Mouse (Mus musculus) heart, embryonic 14.5 days (tissue): Measurements from ENCODE around the gene Runx1. TPM values are rescaled to one million over a fixed set of nuclear protein-coding genes. Genes with fewer than 3 reads are reported as not detected.

Experiments
- ATAC-seq: fragments of 200-750 bp; cut with Nextera tagmentation; 2 replicates; pipeline ENCODE4 v1.8.0; 2017; ENCODE audit warnings: low read depth, moderate TSS enrichment; ENCODE audit not compliant: insufficient number of reproducible peaks, insufficient read depth, low FRiP score
- H3K27ac ChIP-seq, 2 experiments: fragments of 200-500 bp in 1 of 2; fragments of 300-500 bp in 1 of 2; sonication (generic) in 1 of 2; replicated peaks in 1 of 2; 2 replicates each; pipeline ENCODE4 v1.5.1; 2012 to 2014; ENCODE audit warnings: low read depth in 2 of 2, low read length in 2 of 2, control low read depth in 1 of 2, mild to moderate bottlenecking in 1 of 2, mixed read lengths in 1 of 2; ENCODE audit not compliant: control insufficient read depth in 1 of 2, insufficient read depth in 1 of 2
- H3K27me3 ChIP-seq: fragments of 300-500 bp; sonication (generic); 2 replicates; pipeline ENCODE4 v1.6.1; 2014; ENCODE audit warnings: mild to moderate bottlenecking, low read length, control low read depth; ENCODE audit not compliant: control insufficient read depth, insufficient read depth
- H3K36me3 ChIP-seq: fragments of 300-500 bp; sonication (generic); 2 replicates; pipeline ENCODE4 v1.6.1; 2014; ENCODE audit warnings: mild to moderate bottlenecking, control low read depth, low read length, mixed read lengths; ENCODE audit not compliant: control insufficient read depth, insufficient read depth
- H3K4me1 ChIP-seq, 2 experiments: fragments of 200-500 bp in 1 of 2; fragments of 300-500 bp in 1 of 2; sonication (generic) in 1 of 2; 2 replicates each; pipeline ENCODE4 v1.6.1; 2012 to 2014; ENCODE audit warnings: low read length in 2 of 2, control low read depth in 1 of 2, mixed read lengths in 1 of 2; ENCODE audit not compliant: control insufficient read depth in 2 of 2, insufficient read depth in 2 of 2
- H3K4me2 ChIP-seq: fragments of 300-500 bp; sonication (generic); 2 replicates; pipeline ENCODE4 v1.6.1; 2014; ENCODE audit warnings: mild to moderate bottlenecking, low read length
- H3K4me3 ChIP-seq, 2 experiments: fragments of 200-500 bp in 1 of 2; fragments of 300-500 bp in 1 of 2; sonication (generic) in 1 of 2; 2 replicates each; pipeline ENCODE4 v1.5.1; 2012 to 2014; ENCODE audit warnings: low read length in 2 of 2, mild to moderate bottlenecking in 2 of 2, control low read depth in 1 of 2, low read depth in 1 of 2, moderate library complexity in 1 of 2; ENCODE audit not compliant: control insufficient read depth in 1 of 2, insufficient read depth in 1 of 2
- H3K9ac ChIP-seq: fragments of 300-500 bp; sonication (generic); 2 replicates; pipeline ENCODE4 v1.6.1; 2014; ENCODE audit warnings: mild to moderate bottlenecking, low read length
- H3K9me3 ChIP-seq: fragments of 300-500 bp; sonication (generic); 2 replicates; pipeline ENCODE4 v1.6.1; 2016; ENCODE audit warnings: low read length, control low read depth; ENCODE audit not compliant: control insufficient read depth
- WGBS: fragments of 180-500 bp; shearing (Covaris S2); extraction: QIAGEN DNeasy Blood & Tissue Kit; methylation state at CpG from one replicate; pipeline ENCODE4 v1.1.7; 2014; 5-methylcytosine and 5-hydroxymethylcytosine counted together
- polyA plus RNA-seq: library from polyadenylated mRNA; unstranded; fragments of >200 nt; fragmentation: Nextera tagmentation; extraction: Ambion mirVana; gene quantifications from 2 replicates; pipeline ENCODE4 v1.2.1, GENCODE M21; 2014

Gene Runx1
- polyA plus RNA-seq, 1 experiment from 2014 or later: 1.0 TPM

DNA sequence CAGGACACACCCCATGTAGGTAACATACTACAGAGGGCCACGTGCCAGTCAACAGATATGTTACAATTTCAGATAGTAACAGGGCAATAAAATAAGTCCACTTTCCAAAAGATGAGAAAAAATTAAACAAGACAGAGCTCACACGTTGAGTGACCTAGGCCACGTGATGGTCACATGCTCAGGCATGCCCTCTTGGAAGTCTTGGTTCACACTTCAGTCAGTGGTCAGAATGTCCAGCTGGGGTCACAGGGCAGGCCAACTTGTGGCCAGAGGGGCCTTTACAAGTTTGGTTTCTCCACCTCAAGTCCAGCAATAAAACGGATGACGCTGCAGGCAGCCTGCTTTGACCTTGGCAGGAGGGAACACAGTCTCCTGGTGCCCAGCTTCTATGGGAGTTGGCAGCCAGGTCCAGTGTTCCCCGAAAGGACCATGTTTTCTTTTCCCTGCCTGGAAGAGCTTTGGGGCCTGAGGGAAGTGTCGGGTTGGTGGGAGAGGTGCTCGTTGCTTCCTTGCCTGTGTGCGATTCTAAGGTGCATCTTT is 46.0 kb downstream of the Runx1 start:
- H3K27me3 ChIP-seq: peaks cover 18% of the 10 kb centered on the region
- ATAC-seq: no peak
- 85% methylated on average over 9 of the region's 9 CpGs for WGBS

DNA sequence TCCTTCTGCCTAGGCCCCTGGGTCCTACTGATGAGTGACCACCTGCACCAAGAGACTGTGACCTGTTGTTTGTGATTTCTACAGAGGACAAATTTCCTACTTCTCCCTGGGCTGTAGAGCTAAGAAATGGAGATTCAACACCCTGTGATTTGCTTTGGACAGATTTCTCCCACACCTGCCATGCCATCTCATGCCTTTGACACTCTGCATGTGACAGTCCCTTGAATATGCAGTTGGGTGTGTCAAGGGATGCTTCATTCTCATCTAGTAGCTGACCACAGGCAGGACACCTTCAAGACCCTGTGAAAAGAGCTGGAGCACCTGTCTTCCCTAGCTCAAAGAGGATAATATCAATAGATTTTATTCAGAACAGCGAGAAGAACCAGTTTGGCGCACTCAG is 46.8 kb downstream of the Runx1 start:
- Histone ChIP-seq H3K36me3 (no peaks in the 10 kb centered on the region), H3K4me3 (no peak overlapping the region), H3K27ac (no peak overlapping the region), H3K4me1 (peaks cover 18% of the 10 kb centered on the region in 2 experiments; a peak in 3 of 4 replicates), H3K9me3 (no peaks in the 10 kb centered on the region), H3K9ac (no peak overlapping the region), H3K4me2 (no peak overlapping the region), H3K27me3 (peaks cover 18% of the 10 kb centered on the region)
- 90% methylated on average over 2 of the region's 2 CpGs for WGBS
- no peak for ATAC-seq

More for the DNA sequence above, 46.0 kb downstream of the Runx1 start:
- H3K27ac ChIP-seq: no peak overlapping the region
- H3K9ac ChIP-seq: no peak overlapping the region
- H3K4me1 ChIP-seq: peaks cover 19 to 22% of the 10 kb centered on the region in 2 experiments; a peak in 3 of 4 replicates
- no peak overlapping the region for H3K4me2 ChIP-seq
- H3K4me3 ChIP-seq: no peak overlapping the region
- no peaks in the 10 kb centered on the region for H3K36me3 ChIP-seq
- H3K9me3 ChIP-seq: no peaks in the 10 kb centered on the region

DNA sequence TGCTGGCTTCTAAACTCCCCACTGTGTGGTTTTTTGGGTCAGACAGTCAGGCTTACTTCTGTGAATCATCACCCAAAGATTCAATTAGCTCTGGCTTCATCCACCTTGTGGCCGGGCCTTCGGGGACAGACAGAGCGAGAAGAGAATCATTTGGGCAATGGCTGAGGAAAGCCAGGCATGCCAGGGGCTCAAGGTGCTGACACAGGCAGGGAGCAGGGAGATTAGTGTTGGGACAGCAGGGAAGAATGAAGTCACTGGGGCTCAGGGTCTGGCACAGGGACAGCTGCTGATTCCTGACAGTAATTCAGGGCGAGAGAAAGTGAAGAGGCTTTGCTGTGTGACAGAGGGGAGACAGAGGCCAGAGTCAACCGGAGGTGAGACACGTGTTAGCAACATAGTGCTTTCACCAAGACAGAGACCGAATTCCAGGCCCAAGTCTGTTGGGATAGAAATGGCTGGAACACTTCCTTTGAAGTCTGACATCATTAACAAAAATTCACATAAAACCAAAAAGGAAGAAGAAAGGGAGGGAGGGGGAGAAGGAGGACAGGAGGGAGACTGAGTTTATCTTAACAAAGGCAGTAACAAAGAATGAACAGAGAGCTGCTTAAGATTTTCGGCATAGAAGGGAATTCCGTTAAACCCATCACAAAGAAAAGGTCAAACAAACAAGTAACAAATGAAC is 47.7 kb downstream of the Runx1 start:
- Histone ChIP-seq H3K27me3 (peaks cover 18% of the 10 kb centered on the region), H3K4me3 (no peak overlapping the region), H3K9ac (no peak overlapping the region), H3K36me3 (no peaks in the 10 kb centered on the region), H3K4me2 (no peak overlapping the region), H3K27ac (no peak overlapping the region), H3K4me1 (peaks cover 8 to 9% of the 10 kb centered on the region in 2 experiments; a peak in 3 of 4 replicates), H3K9me3 (no peaks in the 10 kb centered on the region)
- 24% methylated on average over 9 of the region's 9 CpGs for WGBS
- peak; percentile 31; the same call in 1 of the 2 replicates for ATAC-seq

DNA sequence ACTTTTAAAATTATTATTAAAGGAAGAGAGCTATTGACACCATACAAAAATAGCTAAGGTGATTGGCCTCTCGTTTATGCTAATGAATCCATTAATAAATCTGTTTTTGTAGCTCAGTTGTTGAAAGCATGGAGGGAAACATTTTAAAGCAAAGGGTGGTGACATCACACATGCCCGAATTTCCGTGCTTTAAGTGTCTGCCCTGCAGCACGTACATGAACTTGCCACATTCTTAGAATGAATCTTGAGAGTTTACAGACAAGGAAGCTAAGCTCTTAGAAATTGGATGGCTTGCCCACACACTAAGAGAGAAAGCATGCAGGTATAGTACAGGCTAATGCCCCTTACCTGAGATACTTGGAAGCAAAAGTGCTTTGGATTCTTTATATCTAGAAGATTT is 58.1 kb downstream of the Runx1 start:
- Histone ChIP-seq H3K36me3 (no peaks in the 10 kb centered on the region), H3K4me3 (no peak overlapping the region), H3K9ac (no peak overlapping the region), H3K4me1 (no peaks in the 10 kb centered on the region), H3K9me3 (peaks cover under 1% of the 10 kb centered on the region; the same call in 1 of the 2 replicates), H3K27me3 (peaks cover under 1% of the 10 kb centered on the region; the same call in 1 of the 2 replicates), H3K4me2 (no peak overlapping the region), H3K27ac (no peak overlapping the region)
- no peak for ATAC-seq
- 76% methylated on average over 4 of the region's 4 CpGs for WGBS

DNA sequence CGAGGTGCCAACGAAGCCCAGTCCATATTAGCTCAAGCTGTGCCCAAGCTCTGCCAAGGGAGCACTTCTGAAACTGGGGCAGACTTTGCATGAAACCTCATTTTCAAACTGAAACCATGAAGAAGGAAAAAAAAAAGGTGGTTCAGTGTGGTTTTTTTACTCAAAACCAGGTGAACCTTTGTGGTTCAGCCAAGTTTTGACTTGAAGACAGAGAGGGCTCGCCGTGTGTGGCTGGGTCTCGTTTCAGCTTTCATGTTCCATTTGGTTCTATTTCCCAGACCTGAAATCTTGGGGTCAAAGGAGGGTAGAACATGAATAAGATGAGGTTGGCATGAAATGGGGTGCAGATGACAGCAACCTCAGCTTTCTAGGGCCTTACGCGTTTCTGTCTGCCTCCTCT is 58.5 kb downstream of the Runx1 start:
- peaks cover 0 to 3% of the 10 kb centered on the region in 2 experiments; a peak in 1 of 4 replicates for H3K4me1 ChIP-seq
- no peaks in the 10 kb centered on the region; the same call in 1 of the 2 replicates for H3K9me3 ChIP-seq
- no peak overlapping the region for H3K27ac ChIP-seq
- no peak overlapping the region for H3K9ac ChIP-seq
- no peak overlapping the region for H3K4me2 ChIP-seq
- 88% methylated on average over 7 of the region's 7 CpGs for WGBS
- H3K27me3 ChIP-seq: peaks cover 3% of the 10 kb centered on the region; the same call in 1 of the 2 replicates
- no peak for ATAC-seq
- no peak overlapping the region for H3K4me3 ChIP-seq
- no peaks in the 10 kb centered on the region for H3K36me3 ChIP-seq

DNA sequence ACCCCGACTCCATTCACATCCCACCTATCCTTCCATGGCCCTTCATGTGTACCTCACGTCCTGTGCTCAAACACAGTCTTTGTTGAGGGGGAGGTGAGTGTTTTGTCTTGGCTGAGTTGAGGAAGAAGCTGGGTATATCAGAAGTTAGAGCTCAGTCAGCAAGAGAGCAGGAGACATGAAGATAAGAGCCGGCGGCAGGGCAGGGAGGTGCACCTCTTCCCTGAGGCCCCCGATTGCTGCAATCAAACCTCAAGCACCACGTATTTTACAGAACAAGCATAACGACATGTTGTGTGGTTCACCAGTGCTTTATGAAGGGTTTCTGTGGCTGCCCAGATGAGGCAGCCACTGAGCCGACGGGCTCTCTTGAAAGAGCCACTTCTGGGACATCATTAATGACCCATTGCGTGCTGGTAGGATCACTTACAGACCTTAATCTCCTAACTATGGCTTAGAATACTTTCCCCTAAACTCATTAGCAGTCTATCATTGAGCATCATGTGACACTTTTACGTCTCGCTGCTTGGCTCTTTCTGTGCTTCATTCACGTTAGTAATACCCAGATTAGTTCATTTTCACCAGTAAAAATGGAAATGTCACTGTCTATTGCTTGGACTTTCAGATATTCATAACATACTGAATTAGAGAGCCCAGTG is 61.1 kb downstream of the Runx1 start:
- Histone ChIP-seq H3K4me3 (no peak overlapping the region), H3K36me3 (no peaks in the 10 kb centered on the region), H3K9ac (no peak overlapping the region), H3K4me2 (no peak overlapping the region), H3K9me3 (no peaks in the 10 kb centered on the region; the same call in 1 of the 2 replicates), H3K27me3 (peaks cover 4% of the 10 kb centered on the region; the same call in 1 of the 2 replicates), H3K27ac (no peak overlapping the region), H3K4me1 (peaks cover 0 to 9% of the 10 kb centered on the region in 2 experiments; a peak in 1 of 4 replicates)
- 72% methylated on average over 13 of the region's 13 CpGs for WGBS
- no peak for ATAC-seq

DNA sequence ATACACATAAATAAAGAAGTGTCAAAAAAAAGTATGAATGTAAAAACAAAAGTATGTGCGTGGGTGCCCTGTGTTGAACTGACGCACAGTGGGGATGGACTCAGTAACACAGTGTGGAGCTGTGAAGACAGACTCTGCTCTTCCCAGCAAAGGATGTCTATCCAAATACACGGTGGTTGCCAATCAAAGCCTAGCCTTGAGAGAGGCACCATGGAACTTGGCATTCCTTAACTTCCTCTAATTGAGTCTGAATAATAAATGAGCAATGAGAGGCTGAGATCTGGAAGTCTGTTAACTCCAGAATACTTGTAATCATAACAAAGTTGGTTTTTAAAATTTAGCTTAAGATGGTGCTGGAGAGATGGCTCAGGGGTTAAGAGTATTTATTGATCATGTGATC is 62.3 kb downstream of the Runx1 start:
- Histone ChIP-seq H3K9ac (no peak overlapping the region), H3K4me3 (no peak overlapping the region), H3K27ac (no peak overlapping the region), H3K9me3 (no peaks in the 10 kb centered on the region; the same call in 1 of the 2 replicates), H3K36me3 (no peaks in the 10 kb centered on the region), H3K27me3 (peaks cover 9% of the 10 kb centered on the region; the same call in 1 of the 2 replicates), H3K4me2 (no peak overlapping the region), H3K4me1 (peaks cover 0 to 9% of the 10 kb centered on the region in 2 experiments; a peak in 1 of 4 replicates)
- 93% methylated on average over 3 of the region's 3 CpGs for WGBS
- ATAC-seq: no peak
